Mouse (Mus musculus) embryonic stem cell, embryonic (primary cell): Measurements from ENCODE around the gene Padi2.

Source experiments
- CTCF ChIA-PET, 4 experiments: fragments of 300-600 bp in 2 of 4; fragments of 350-600 bp in 2 of 4; sonication (Branson Sonifier 250); formaldehyde crosslinking; loops; one replicate each; lab custom pipeline; 2022; ENCODE audit warnings: inconsistent platforms in 2 of 4; lab: Charles Lee
- POLR2A ChIA-PET, 4 experiments: fragments of 300-600 bp in 2 of 4; fragments of 350-600 bp in 2 of 4; sonication (Branson Sonifier 250); formaldehyde crosslinking; loops; one replicate each; lab custom pipeline; 2022; ENCODE audit warnings: antibody characterized with exemption in 4 of 4, inconsistent platforms in 1 of 4; lab: Charles Lee

The Padi2 gene

GRCm38 (mm10) chr4:140910661-140911310 lies 4.6 kb downstream of the Padi2 start:
- CTCF ChIA-PET = interaction anchor here (0.5 to 1.7 kb wide), 14 partner anchors 9 to 237 kb away, joined by 3 to 4 read pairs (median 3); partner anchors contain the start of gene Necap2 (in 1 of the 4)
- POLR2A ChIA-PET = interaction anchor here in 3 of 4 experiments (0.6 to 1.9 kb wide), 39 partner anchors 8 to 635 kb away, joined by 3 to 11 read pairs (median 3); partner anchors contain the start of genes Atp13a2 (in 1 of the 3), Padi3 (in 1 of the 3), Padi4 (in 1 of the 3) and Padi6 (in 1 of the 3)

- POLR2A ChIA-PET = interaction anchor here in 3 of 4 experiments (0.8 to 1.9 kb wide), 20 partner anchors 9 to 635 kb away, joined by 3 to 11 read pairs (median 3); partner anchors contain the start of genes Atp13a2 (in 1 of the 3) and Padi6 (in 1 of the 3)
- CTCF ChIA-PET = interaction anchor here in 2 of 4 experiments (0.5 to 1.7 kb wide), 4 partner anchors 9 to 148 kb away, joined by 3 to 4 read pairs (median 4); no protein-coding TSS in a partner anchor
Observed at GRCm38 (mm10) chr4:140911416-140911815, 5.3 kb downstream of the Padi2 start.

- POLR2A ChIA-PET = interaction anchor here in 1 of 4 experiments (0.8 kb wide), 1 partner anchor 21 kb away, joined by 3 read pairs; no protein-coding TSS in a partner anchor
Observed at GRCm38 (mm10) chr4:140912271-140912833, 6.2 kb downstream of the Padi2 start.

GRCm38 (mm10) chr4:140913565-140913964 lies 7.4 kb downstream of the Padi2 start:
- ChIA-PET POLR2A (no interaction called here), CTCF (interaction anchor here in 2 of 4 experiments (1.4 to 1.6 kb wide), 2 partner anchors 11 to 163 kb away, joined by 3 to 5 read pairs; no protein-coding TSS in a partner anchor)

More at GRCm38 (mm10) chr4:140912271-140912833, 6.2 kb downstream of the Padi2 start:
- CTCF ChIA-PET = interaction anchor here in 2 of 4 experiments (1.4 to 1.6 kb wide), 2 partner anchors 10 to 162 kb away, joined by 3 to 5 read pairs; no protein-coding TSS in a partner anchor

GRCm38 (mm10) chr4:140914731-140915131 lies 8.6 kb downstream of the Padi2 start:
- ChIA-PET CTCF (interaction anchor here in 3 of 4 experiments (0.7 to 1.5 kb wide), 3 partner anchors 13 to 368 kb away, joined by 3 read pairs; no protein-coding TSS in a partner anchor), POLR2A (interaction anchor here in 1 of 4 experiments (1.3 kb wide), 1 partner anchor 34 kb away, joined by 4 read pairs; no protein-coding TSS in a partner anchor)

GRCm38 (mm10) chr4:140915235-140915634 lies 9.1 kb downstream of the Padi2 start:
- POLR2A ChIA-PET = interaction anchor here in 1 of 4 experiments (1.3 kb wide), 1 partner anchor 33 kb away, joined by 4 read pairs; no protein-coding TSS in a partner anchor
- CTCF ChIA-PET = interaction anchor here in 3 of 4 experiments (0.7 to 1.5 kb wide), 3 partner anchors 13 to 368 kb away, joined by 3 read pairs; no protein-coding TSS in a partner anchor

GRCm38 (mm10) chr4:140916296-140916695 lies 10.2 kb downstream of the Padi2 start:
- POLR2A ChIA-PET = no interaction called here
- CTCF ChIA-PET = no interaction called here

GRCm38 (mm10) chr4:140917451-140917850 lies 11.3 kb downstream of the Padi2 start:
- CTCF ChIA-PET = no interaction called here

GRCm38 (mm10) chr4:140919974-140920836 lies 14.1 kb downstream of the Padi2 start:
- POLR2A ChIA-PET = interaction anchor here in 2 of 4 experiments (0.6 to 1.2 kb wide), 2 partner anchors 10 to 132 kb away, joined by 3 read pairs; no protein-coding TSS in a partner anchor
- CTCF ChIA-PET = no interaction called here

More at GRCm38 (mm10) chr4:140917451-140917850, 11.3 kb downstream of the Padi2 start:
- POLR2A ChIA-PET = no interaction called here

- CTCF ChIA-PET = no interaction called here
- POLR2A ChIA-PET = no interaction called here
Observed at GRCm38 (mm10) chr4:140922508-140922907, 16.4 kb downstream of the Padi2 start.

GRCm38 (mm10) chr4:140925648-140926047 lies 19.5 kb downstream of the Padi2 start:
- ChIA-PET POLR2A (interaction anchor here in 1 of 4 experiments (1.2 kb wide), 1 partner anchor 18 kb away, joined by 3 read pairs; no protein-coding TSS in a partner anchor), CTCF (no interaction called here)

- ChIA-PET POLR2A (interaction anchor here in 1 of 4 experiments (1.0 kb wide), 1 partner anchor 18 kb away, joined by 3 read pairs; no protein-coding TSS in a partner anchor), CTCF (interaction anchor here in 1 of 4 experiments (0.6 kb wide), 1 partner anchor 236 kb away, joined by 4 read pairs; no protein-coding TSS in a partner anchor)
Observed at GRCm38 (mm10) chr4:140928349-140928748, 22.2 kb downstream of the Padi2 start.

GRCm38 (mm10) chr4:140929745-140930144 lies 23.6 kb downstream of the Padi2 start:
- POLR2A ChIA-PET = no interaction called here
- CTCF ChIA-PET = no interaction called here

GRCm38 (mm10) chr4:140930900-140931470 lies 24.8 kb downstream of the Padi2 start:
- POLR2A ChIA-PET = interaction anchor here in 3 of 4 experiments (0.7 to 1.7 kb wide), 5 partner anchors 16 to 1986 kb away, joined by 3 to 8 read pairs (median 3); no protein-coding TSS in a partner anchor
- CTCF ChIA-PET = interaction anchor here in 2 of 4 experiments (0.6 to 1.2 kb wide), 5 partner anchors 18 to 430 kb away, joined by 3 to 4 read pairs (median 3); no protein-coding TSS in a partner anchor

GRCm38 (mm10) chr4:140935643-140936042 lies 29.5 kb downstream of the Padi2 start:
- CTCF ChIA-PET = interaction anchor here in 1 of 4 experiments (0.6 to 1.1 kb wide), 2 partner anchors 13 to 387 kb away, joined by 3 to 5 read pairs; no protein-coding TSS in a partner anchor
- POLR2A ChIA-PET = interaction anchor here in 2 of 4 experiments (0.6 to 1.3 kb wide), 3 partner anchors 11 to 109 kb away, joined by 3 to 4 read pairs (median 3); no protein-coding TSS in a partner anchor

- ChIA-PET POLR2A (interaction anchor here in 1 of 4 experiments (0.8 kb wide), 1 partner anchor 34 kb away, joined by 3 read pairs; no protein-coding TSS in a partner anchor), CTCF (interaction anchor here in 1 of 4 experiments (0.6 kb wide), 1 partner anchor 183 kb away, joined by 3 read pairs; no protein-coding TSS in a partner anchor)
Observed at GRCm38 (mm10) chr4:140944356-140944755, 38.2 kb downstream of the Padi2 start.
